Mouse (Mus musculus): ENCODE results near the gene Srsf6.
A peak's percentile ranks its signal among the peaks of the same experiment; 100 is the strongest.

The Srsf6 gene

GRCm38 (mm10) chr2:162934421-162934820, 3.1 kb downstream of the Srsf6 start:
- peak; percentile 27 for DNase-seq

- DNase-seq = no peak
Measured at GRCm38 (mm10) chr2:162935700-162936099, 4.4 kb downstream of the Srsf6 start.

GRCm38 (mm10) chr2:162939562-162939961, 8.2 kb downstream of the Srsf6 start:
- DNase-seq = no peak

GRCm38 (mm10) chr2:162943148-162943846, 12.0 kb downstream of the Srsf6 start, which contains the start of gene L3mbtl1:
Gene L3mbtl1, plus strand, starts transcription at chr2:162943472.
- peak; percentile 42 for DNase-seq

DNA sequence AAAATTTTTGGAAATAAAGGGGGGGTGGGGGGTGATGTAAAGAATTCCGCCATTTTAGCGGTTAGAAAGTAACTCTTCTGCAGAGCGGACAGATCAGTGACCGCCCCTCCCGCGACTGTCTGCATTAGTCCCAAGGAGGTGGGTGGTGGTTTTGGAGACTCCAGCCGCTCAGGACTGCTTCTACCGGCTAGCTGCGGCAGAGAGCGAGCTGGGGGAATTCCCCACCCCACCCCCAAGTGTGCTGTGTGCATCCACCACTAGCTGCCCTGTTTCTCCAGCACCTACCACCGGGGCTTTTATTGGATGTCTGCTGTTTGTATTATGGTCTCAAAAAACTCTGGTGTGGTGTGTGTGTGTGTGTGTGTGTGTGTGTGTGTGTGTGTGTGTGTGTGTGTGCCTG, 12.6 kb downstream of the Srsf6 start:
- DNase-seq = no peak

- DNase-seq = no peak
Measured at GRCm38 (mm10) chr2:162946964-162947363, 15.6 kb downstream of the Srsf6 start.

DNA sequence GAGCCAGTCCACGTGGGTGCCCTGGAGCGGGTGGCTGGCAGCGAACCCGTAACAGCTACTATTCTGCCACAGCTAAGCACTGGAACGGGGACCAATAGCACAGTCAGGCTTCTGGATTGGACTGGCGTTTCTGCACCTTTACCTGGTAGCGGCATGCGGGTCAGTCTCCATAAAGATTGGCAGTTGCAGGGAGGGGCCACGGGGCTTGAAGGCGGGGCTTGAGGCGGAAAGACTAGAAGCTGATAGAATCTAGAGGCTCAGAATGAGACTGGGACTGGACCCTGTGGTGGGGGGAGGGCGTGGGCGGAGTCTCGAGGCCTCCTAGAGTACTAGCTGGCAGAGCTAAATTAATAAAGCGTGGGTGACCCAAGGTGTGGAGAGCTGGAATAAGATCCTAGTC, 16.4 kb downstream of the Srsf6 start:
- DNase-seq = peak; percentile 54

DNA sequence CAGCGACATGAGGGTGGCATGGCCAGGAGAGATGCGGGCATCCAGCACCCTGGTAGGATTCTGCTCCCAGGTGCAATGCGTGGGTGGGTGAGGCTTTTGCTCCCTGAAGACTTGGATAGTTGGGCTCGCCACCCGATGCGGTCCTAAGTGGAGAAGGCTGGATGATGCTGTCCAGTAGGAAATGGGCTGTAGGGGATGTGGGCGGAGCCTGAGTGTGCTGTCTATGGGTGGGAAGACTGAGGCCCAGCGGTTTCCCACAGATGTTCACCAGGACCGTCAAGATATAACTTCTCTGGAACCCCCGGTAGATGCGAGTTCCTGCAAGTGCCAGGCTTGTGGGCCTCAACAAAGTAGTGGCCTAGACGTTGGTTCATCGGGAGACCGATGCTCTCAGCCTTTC, 16.9 kb downstream of the Srsf6 start:
- DNase-seq = no peak

DNA sequence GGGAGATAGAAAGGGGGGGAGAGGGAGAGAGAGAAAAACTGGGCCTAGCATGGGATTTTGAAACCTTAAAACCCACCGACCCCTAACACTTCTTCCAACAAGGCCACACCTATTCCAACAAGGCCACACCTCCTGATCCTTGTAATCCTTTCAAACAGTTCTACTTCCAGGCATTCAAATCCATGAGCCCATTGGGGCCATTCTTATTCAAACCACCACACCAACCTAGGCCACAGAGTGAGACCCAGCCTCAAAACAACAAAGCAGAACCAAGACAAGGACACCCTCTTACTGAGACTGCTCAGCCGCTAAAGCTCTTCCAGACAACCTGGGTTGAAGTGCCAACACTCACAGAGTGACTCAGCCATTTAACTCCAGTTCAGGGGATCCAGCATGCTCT, 19.4 kb downstream of the Srsf6 start:
- DNase-seq = no peak

DNA sequence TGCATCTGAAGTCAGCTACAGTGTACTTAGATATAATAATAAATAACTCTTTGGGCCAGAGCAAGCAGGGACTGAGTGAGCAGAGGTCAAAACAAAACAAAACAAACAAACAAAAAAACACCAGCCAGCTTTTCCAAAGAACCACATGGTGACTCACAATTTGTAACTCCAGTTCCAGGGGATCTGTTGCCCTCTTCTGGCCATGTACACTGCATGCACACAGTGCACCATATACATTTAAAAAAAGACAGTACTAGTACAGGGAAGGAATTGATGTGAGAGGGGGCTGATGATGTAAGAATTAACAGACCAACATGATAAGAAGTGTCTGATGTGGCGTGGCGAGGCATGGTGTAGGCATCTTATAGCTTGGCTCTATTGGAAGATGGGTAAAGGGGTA, 25.5 kb downstream of the Srsf6 start:
- no peak for DNase-seq

DNA sequence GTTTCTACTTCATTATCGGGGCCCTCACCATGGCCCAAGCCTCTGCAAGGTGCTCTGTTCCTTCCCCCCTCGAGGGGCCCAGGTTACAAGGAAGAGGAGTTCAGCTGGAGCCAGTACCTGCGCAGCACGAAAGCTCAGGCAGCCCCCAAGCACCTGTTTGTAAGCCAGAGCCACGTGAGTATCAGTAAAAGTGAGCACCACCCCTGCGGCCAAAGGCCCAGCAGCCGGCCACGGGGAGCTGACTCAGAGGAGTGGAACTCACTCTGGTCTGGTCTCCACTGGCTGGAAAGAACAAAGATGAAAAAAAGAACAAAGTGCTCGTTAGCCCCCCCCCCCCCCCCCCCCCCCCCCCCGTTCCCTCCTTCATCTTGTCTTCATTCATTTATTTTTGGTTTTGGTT, 30.0 kb downstream of the Srsf6 start:
- no peak for DNase-seq

GRCm38 (mm10) chr2:162966734-162967133, 35.4 kb downstream of the Srsf6 start:
- no peak for DNase-seq

- peak; percentile 69 for DNase-seq
Measured at GRCm38 (mm10) chr2:162968357-162968756, 37.0 kb downstream of the Srsf6 start.

GRCm38 (mm10) chr2:162969101-162969500, 37.8 kb downstream of the Srsf6 start:
- no peak for DNase-seq

GRCm38 (mm10) chr2:162970896-162971295, 39.6 kb downstream of the Srsf6 start:
- DNase-seq = no peak

DNA sequence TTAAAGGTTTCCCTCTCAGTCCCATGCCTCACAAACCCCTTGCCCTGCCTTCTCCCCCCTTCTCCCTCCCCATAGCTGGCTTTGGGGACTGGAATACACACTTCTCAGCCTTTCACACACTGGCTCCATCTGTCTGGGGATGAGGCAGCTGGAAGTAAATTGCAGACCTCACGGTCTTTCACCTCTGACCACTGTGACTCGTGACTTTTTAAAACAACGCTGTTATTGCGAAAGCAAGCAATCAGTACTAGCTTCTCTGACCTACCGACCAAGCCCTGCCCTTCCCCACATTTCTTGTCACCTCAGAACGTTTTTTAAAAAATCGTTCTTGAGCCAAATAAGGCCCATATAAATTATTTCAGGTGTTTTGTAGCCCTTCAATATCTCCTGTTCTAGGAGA, 41.4 kb downstream of the Srsf6 start:
- DNase-seq = no peak

DNA sequence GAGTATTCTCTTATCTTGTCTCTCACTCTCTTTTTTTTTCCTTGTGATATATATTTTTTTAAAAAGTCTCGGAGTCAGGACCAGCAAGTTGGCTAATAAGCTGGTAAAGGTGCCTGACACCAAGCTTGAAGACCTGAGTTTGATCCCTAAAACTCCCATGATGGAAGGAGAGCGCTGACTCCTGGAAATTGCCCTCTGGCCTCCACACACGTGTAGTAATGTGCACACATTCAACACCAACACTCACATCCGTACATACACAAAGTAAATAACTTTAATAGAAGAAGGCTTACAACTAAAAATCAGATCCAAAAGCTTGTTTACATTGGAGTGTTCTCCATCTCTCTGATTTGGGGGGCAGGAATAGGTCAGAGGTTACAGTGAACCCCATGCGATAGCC, 41.9 kb downstream of the Srsf6 start:
- DNase-seq = no peak

GRCm38 (mm10) chr2:162973637-162974036, 42.3 kb downstream of the Srsf6 start:
- no peak for DNase-seq

DNA sequence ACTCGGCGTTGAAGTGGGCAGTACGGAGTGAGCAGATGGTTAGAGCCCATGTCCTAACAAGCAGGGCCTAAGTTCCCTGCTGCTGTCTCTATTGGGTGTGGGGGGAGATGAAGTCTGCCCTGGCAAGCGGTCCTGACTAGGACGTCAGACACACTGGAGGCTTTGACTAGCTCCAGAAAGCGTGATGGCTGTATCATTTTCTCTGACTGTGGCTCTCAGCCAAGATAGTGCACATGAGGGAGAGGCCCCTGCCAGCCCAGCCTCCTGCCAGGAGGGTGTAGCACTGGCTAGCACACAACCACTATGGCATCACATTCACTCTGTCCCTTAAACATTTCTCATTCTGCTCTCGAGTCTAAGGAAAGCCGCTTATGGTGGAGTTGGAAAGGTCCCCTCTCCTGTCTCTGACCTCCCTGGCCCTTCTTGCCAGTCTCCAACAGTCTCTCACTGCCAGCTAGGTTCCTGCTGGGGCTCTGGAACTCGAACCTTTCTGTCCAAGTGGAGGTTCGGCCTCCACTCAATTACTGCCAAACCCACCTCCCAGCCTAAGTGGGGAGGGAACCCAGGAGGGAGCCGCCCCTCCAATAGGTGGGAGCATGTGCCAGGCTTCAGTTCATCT, 43.9 kb downstream of the Srsf6 start:
- no peak for DNase-seq

DNA sequence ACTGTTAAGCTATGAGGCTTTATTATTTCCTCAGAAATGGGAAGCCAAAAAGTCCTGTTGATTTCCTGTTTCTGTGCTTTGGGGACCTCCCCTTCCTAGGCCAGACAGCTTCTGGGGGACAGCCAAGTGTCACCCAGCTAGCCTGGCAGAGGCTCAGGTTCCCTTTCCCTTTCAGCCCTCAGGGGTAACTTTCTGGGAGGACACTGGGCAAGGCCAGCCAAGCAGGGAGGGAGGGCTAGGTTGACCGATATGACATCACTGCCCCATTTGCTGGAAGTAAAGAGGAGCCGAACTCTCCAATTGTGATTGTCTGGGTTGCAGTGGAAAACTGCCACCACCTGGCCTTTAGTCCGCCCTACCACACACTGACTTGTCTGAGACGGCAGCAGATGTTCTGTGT, 44.7 kb downstream of the Srsf6 start:
- peak; percentile 58 for DNase-seq

- peak; percentile 72 for DNase-seq
Measured at GRCm38 (mm10) chr2:162984381-162984780, 53.1 kb downstream of the Srsf6 start.

- DNase-seq = peak; percentile 89
Measured at GRCm38 (mm10) chr2:162985923-162986322, 54.6 kb downstream of the Srsf6 start.

Data from kidney, adult 18-20 months (tissue).